Mouse (Mus musculus): Measurements from ENCODE around the gene Syne1. TPM values are rescaled to one million over a fixed set of nuclear protein-coding genes. Genes with fewer than 3 reads are reported as not detected.

The Syne1 gene
- polyA plus RNA-seq, 1 experiment from 2014 or later, result 6.0 TPM

DNA sequence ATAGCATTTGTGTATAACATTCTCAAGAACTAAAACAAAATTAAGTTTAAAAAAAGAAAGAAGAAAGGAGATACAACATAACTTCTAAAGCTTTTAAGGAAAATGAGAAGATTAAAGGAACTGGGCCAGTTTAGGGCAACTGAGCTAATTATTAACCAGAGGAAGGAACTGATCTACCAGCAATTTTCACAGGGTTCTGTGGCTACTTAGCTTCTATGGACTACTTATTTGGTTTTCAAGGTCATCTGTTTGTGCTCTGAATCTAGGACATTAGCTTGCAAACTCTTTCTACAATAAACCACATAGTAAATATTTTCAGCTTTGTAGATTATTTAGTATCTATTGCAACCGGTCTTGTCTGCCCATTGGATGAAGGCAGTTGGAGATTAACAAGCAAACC lies 420.8 kb downstream of the Syne1 start:
- 61% methylated on average over 1 of the region's 1 CpGs for WGBS (ENCODE audit: insufficient replicate concordance)
- ATAC-seq (ENCODE audit: low read depth), result no peak
- H3K9ac ChIP-seq (ENCODE audit: low read depth, low read length), result no peak overlapping the region

DNA sequence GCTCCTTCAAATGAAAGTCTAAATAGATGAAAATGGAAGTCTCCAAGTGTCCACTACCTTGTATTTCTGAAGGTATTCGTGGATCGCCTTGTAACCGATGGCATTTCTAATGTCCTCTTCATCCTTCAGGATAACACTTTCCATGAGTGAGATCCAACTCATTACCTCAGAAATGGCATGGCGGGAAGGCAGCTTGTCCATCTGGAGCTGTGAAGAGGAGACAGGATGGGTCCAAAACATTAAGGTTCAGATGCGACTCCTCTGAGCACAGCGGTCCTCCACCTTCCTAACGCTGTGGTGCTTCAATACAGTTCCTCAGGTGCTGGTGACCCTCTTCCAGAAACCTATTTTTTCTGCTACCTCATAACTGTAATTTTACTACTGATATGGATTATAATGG lies 426.5 kb downstream of the Syne1 start:
- no peak overlapping the region for H3K27ac ChIP-seq (ENCODE audit: low read length)
- no peak overlapping the region for H3K4me3 ChIP-seq (ENCODE audit: low read depth, low read length)
- peaks cover 6% of the 10 kb centered on the region for H3K36me3 ChIP-seq (ENCODE audit: control insufficient read depth, insufficient read depth)
- no peaks in the 10 kb centered on the region for H3K4me1 ChIP-seq (ENCODE audit: control insufficient read depth, low read depth, low read length)
- no peak for ATAC-seq (ENCODE audit: low read depth)
- no peak overlapping the region for H3K9ac ChIP-seq (ENCODE audit: low read depth, low read length)
- WGBS (ENCODE audit: insufficient replicate concordance), result 88% methylated on average over 7 of the region's 7 CpGs
- H3K9me3 ChIP-seq (replicated peaks; ENCODE audit: control insufficient read depth, low read length), result no peaks in the 10 kb centered on the region
- H3K27me3 ChIP-seq (ENCODE audit: control insufficient read depth, insufficient read depth, low read depth, low read length), result no peaks in the 10 kb centered on the region
- H3K4me2 ChIP-seq (ENCODE audit: low read depth, low read length), result no peak overlapping the region

More for the DNA sequence above, 420.8 kb downstream of the Syne1 start:
- H3K4me3 ChIP-seq (ENCODE audit: low read depth, low read length), result no peak overlapping the region
- H3K4me2 ChIP-seq (ENCODE audit: low read depth, low read length), result no peak overlapping the region
- no peaks in the 10 kb centered on the region for H3K9me3 ChIP-seq (replicated peaks; ENCODE audit: control insufficient read depth, low read length)
- no peaks in the 10 kb centered on the region for H3K27me3 ChIP-seq (ENCODE audit: control insufficient read depth, insufficient read depth, low read depth, low read length)
- H3K27ac ChIP-seq (ENCODE audit: low read length), result no peak overlapping the region
- H3K4me1 ChIP-seq (ENCODE audit: control insufficient read depth, low read depth, low read length), result no peaks in the 10 kb centered on the region
- peaks cover 3% of the 10 kb centered on the region; the same call in 1 of the 2 replicates for H3K36me3 ChIP-seq (ENCODE audit: control insufficient read depth, insufficient read depth)

DNA sequence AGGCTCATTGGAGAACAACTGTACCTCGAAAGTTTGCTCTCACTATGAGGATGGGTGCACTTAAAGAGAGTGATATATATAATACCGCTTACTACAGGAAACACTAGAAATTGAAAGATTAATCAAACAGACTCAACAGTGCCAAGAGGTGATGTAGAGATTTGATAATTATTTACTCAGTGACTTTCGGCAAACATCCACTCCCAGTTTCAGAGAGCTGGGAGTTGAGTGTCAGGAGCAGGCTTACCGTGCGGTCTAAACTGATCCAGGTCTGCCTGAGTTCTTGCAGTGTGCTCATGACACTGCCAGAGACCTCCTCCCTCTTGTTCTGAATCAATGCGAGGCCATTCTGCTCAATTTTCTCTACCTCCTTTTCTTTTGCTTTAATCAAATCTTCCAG lies 434.6 kb downstream of the Syne1 start:
- peak; percentile 39; the same call in 1 of the 2 replicates for ATAC-seq (ENCODE audit: low read depth)
- H3K9ac ChIP-seq (ENCODE audit: low read depth, low read length), result no peak overlapping the region

DNA sequence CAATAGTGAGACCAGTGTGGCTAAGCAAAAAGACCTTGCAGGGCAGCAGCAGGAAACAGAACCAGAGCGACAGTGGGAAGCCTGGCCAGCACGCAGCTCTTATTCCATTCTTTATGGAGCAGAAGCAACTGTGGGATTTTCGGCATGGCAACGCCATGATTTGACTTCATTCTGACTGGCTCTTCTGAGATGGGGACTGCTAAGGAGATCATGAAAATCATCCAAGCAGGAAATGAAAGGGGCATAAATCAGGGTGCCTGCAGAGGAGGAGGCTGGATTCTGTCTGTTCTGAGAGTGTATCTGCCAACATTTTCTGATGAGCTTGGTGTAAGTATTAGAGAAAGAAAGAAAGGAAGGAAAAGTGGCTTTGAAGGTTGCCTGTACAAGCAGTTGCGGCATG lies 435.1 kb downstream of the Syne1 start:
- no peaks in the 10 kb centered on the region for H3K27me3 ChIP-seq (ENCODE audit: control insufficient read depth, insufficient read depth, low read depth, low read length)
- H3K36me3 ChIP-seq (ENCODE audit: control insufficient read depth, insufficient read depth), result peaks cover 7% of the 10 kb centered on the region
- ATAC-seq (ENCODE audit: low read depth), result no peak
- H3K9me3 ChIP-seq (replicated peaks; ENCODE audit: control insufficient read depth, low read length), result no peaks in the 10 kb centered on the region
- H3K4me2 ChIP-seq (ENCODE audit: low read depth, low read length), result no peak overlapping the region
- H3K27ac ChIP-seq (ENCODE audit: low read length), result no peak overlapping the region
- 70% methylated on average over 5 of the region's 5 CpGs for WGBS (ENCODE audit: insufficient replicate concordance)
- H3K4me3 ChIP-seq (ENCODE audit: low read depth, low read length), result no peak overlapping the region
- H3K4me1 ChIP-seq (ENCODE audit: control insufficient read depth, low read depth, low read length), result no peaks in the 10 kb centered on the region
- H3K9ac ChIP-seq (ENCODE audit: low read depth, low read length), result no peak overlapping the region

More for the DNA sequence above, 434.6 kb downstream of the Syne1 start:
- H3K4me3 ChIP-seq (ENCODE audit: low read depth, low read length), result no peak overlapping the region
- no peaks in the 10 kb centered on the region for H3K4me1 ChIP-seq (ENCODE audit: control insufficient read depth, low read depth, low read length)
- H3K27ac ChIP-seq (ENCODE audit: low read length), result no peak overlapping the region
- peaks cover 7% of the 10 kb centered on the region for H3K36me3 ChIP-seq (ENCODE audit: control insufficient read depth, insufficient read depth)
- H3K9me3 ChIP-seq (replicated peaks; ENCODE audit: control insufficient read depth, low read length), result no peaks in the 10 kb centered on the region
- 68% methylated on average over 6 of the region's 6 CpGs for WGBS (ENCODE audit: insufficient replicate concordance)
- no peak overlapping the region for H3K4me2 ChIP-seq (ENCODE audit: low read depth, low read length)
- no peaks in the 10 kb centered on the region for H3K27me3 ChIP-seq (ENCODE audit: control insufficient read depth, insufficient read depth, low read depth, low read length)

DNA sequence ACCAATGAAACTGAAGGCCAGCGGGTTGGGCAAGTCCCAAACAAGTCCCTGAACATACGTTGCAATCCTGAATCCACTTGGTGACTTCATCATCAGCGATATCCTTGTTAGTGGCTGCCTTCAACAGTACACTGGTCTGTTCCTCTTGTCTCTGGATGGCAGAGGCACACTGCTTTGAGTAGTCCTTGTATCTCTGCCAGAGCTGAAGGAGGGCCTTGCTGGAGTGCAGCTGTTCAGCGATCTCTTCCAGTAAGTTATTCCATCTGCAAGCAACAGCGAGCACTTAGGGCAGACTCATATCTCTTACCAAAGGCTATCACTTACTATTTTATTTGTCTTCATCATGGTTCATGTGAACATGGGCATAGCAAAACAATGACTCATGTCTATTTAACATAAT lies 440.5 kb downstream of the Syne1 start:
- peaks cover 15% of the 10 kb centered on the region for H3K36me3 ChIP-seq (ENCODE audit: control insufficient read depth, insufficient read depth)

DNA sequence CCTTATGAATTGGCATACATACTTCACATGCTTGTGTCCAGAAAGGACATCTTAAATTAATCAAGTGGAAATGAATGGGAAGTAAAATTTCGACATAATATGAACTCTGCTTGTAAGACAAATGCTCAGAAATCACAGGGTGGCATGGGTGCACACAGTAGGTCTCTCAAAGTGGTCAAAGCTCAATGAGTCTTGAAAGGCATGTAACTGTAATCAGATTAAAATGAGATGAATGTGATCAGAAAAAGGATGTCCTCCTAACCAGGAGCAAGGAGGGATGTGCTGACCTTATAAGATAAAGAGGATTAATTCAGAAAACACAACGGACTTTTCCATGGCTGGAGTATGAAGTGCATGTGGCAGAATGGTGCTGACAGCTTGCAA lies 453.5 kb downstream of the Syne1 start:
- no peak overlapping the region for H3K27ac ChIP-seq (ENCODE audit: low read length)
- WGBS (ENCODE audit: insufficient replicate concordance), result 56% methylated on average over 2 of the region's 2 CpGs
- ATAC-seq (ENCODE audit: low read depth), result no peak
- no peak overlapping the region for H3K4me3 ChIP-seq (ENCODE audit: low read depth, low read length)
- H3K9ac ChIP-seq (ENCODE audit: low read depth, low read length), result no peak overlapping the region
- H3K9me3 ChIP-seq (replicated peaks; ENCODE audit: control insufficient read depth, low read length), result no peaks in the 10 kb centered on the region
- H3K4me2 ChIP-seq (ENCODE audit: low read depth, low read length), result no peak overlapping the region
- peaks cover 10% of the 10 kb centered on the region for H3K36me3 ChIP-seq (ENCODE audit: control insufficient read depth, insufficient read depth)
- no peaks in the 10 kb centered on the region for H3K27me3 ChIP-seq (ENCODE audit: control insufficient read depth, insufficient read depth, low read depth, low read length)
- no peaks in the 10 kb centered on the region for H3K4me1 ChIP-seq (ENCODE audit: control insufficient read depth, low read depth, low read length)

More for the DNA sequence above, 440.5 kb downstream of the Syne1 start:
- no peaks in the 10 kb centered on the region for H3K4me1 ChIP-seq (ENCODE audit: control insufficient read depth, low read depth, low read length)
- no peaks in the 10 kb centered on the region for H3K27me3 ChIP-seq (ENCODE audit: control insufficient read depth, insufficient read depth, low read depth, low read length)
- WGBS (ENCODE audit: insufficient replicate concordance), result 87% methylated on average over 5 of the region's 5 CpGs
- no peak overlapping the region for H3K9ac ChIP-seq (ENCODE audit: low read depth, low read length)
- no peak for ATAC-seq (ENCODE audit: low read depth)
- no peak overlapping the region for H3K4me2 ChIP-seq (ENCODE audit: low read depth, low read length)
- H3K9me3 ChIP-seq (replicated peaks; ENCODE audit: control insufficient read depth, low read length), result no peaks in the 10 kb centered on the region
- H3K4me3 ChIP-seq (ENCODE audit: low read depth, low read length), result no peak overlapping the region
- H3K27ac ChIP-seq (ENCODE audit: low read length), result no peak overlapping the region

DNA sequence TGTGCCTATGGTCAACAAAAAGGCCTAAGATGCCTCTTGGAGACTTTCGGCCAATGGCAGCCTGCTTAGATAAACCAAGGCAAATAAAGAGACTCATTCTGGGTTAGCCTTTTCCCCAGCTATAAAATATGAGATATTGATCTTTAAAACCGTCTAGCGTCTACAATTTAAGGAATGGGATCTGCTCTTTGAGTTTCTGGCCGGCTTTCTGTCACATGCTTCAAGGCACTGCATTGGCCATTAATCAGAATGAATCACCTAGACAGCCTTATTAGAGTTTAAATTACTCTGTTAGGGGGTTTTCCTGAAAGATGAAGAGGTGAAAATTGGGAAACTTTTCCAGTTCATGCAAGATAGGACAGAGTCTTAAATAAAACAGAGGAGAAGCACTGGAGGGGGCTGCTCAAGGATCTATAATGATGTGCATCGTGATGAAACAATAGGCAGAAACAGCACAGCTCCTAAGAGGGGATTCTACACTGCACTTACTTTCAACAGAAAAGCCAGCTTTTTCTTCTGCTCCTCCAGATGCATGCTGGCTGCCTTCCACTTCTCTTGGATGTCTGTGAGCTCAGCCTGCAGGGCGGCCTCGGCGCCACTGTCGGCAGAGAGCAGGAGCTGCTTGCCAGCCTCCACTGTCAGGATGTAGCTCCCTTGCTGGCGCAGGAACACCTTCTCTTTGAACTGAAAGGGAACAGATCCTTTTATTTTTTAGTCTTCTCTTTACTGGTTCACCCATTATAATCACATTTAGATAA lies 454.1 kb downstream of the Syne1 start:
- 70% methylated on average over 10 of the region's 10 CpGs for WGBS (ENCODE audit: insufficient replicate concordance)
- no peak for ATAC-seq (ENCODE audit: low read depth)
- no peak overlapping the region for H3K4me2 ChIP-seq (ENCODE audit: low read depth, low read length)
- no peaks in the 10 kb centered on the region for H3K27me3 ChIP-seq (ENCODE audit: control insufficient read depth, insufficient read depth, low read depth, low read length)
- H3K27ac ChIP-seq (ENCODE audit: low read length), result no peak overlapping the region
- H3K4me1 ChIP-seq (ENCODE audit: control insufficient read depth, low read depth, low read length), result no peaks in the 10 kb centered on the region
- no peaks in the 10 kb centered on the region for H3K9me3 ChIP-seq (replicated peaks; ENCODE audit: control insufficient read depth, low read length)
- no peak overlapping the region for H3K9ac ChIP-seq (ENCODE audit: low read depth, low read length)
- H3K36me3 ChIP-seq (ENCODE audit: control insufficient read depth, insufficient read depth), result peaks cover 10% of the 10 kb centered on the region
- no peak overlapping the region for H3K4me3 ChIP-seq (ENCODE audit: low read depth, low read length)

DNA sequence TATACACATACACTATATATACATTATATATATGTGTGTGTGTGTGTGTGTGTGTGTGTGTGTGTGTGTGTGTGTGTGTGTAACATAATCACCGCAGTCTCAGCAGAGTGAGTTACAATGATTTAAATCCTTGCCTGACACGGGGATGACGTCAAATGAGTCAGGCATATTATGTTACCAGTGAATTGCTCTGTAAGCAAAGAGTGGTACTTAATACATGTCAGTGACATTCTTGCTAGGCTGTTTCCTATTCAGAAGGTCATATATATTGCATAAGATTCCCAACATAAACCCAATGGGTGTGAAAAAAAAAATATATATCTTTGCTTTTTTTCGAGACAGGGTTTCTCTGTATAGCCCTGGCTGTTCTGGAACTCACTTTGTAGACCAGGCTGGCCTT lies 462.1 kb downstream of the Syne1 start:
- 88% methylated on average over 4 of the region's 4 CpGs for WGBS (ENCODE audit: insufficient replicate concordance)
- Histone ChIP-seq H3K4me3 (ENCODE audit: low read depth, low read length) (no peak overlapping the region), H3K27ac (ENCODE audit: low read length) (no peak overlapping the region), H3K4me2 (ENCODE audit: low read depth, low read length) (no peak overlapping the region), H3K9ac (ENCODE audit: low read depth, low read length) (no peak overlapping the region), H3K27me3 (ENCODE audit: control insufficient read depth, insufficient read depth, low read depth, low read length) (no peaks in the 10 kb centered on the region), H3K4me1 (ENCODE audit: control insufficient read depth, low read depth, low read length) (no peaks in the 10 kb centered on the region), H3K36me3 (ENCODE audit: control insufficient read depth, insufficient read depth) (peaks cover 2% of the 10 kb centered on the region; the same call in 1 of the 2 replicates), H3K9me3 (replicated peaks; ENCODE audit: control insufficient read depth, low read length) (no peaks in the 10 kb centered on the region)
- no peak for ATAC-seq (ENCODE audit: low read depth)

DNA sequence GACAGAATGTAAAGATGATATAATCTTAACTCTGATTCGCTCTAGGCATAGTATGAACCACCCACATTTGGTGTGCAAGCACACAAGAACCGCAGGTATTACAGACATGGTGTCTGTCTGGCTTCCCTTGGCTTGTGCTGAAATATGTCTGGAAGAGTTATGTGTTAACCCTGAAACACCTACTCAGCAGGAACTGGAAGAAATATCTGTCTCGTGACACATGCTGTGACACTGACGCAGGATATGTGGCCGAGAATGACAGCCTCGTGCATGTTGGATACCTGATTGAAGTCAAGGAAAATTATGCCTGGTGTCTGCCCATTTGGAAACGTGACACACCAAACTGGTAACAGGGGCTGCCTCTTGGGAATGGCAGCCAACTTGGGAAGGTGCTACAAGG lies 463.9 kb downstream of the Syne1 start:
- H3K27ac ChIP-seq (ENCODE audit: low read length), result no peak overlapping the region
- H3K9ac ChIP-seq (ENCODE audit: low read depth, low read length), result no peak overlapping the region
- H3K36me3 ChIP-seq (ENCODE audit: control insufficient read depth, insufficient read depth), result peaks cover 2% of the 10 kb centered on the region; the same call in 1 of the 2 replicates
- no peaks in the 10 kb centered on the region for H3K9me3 ChIP-seq (replicated peaks; ENCODE audit: control insufficient read depth, low read length)
- H3K4me3 ChIP-seq (ENCODE audit: low read depth, low read length), result no peak overlapping the region
- H3K27me3 ChIP-seq (ENCODE audit: control insufficient read depth, insufficient read depth, low read depth, low read length), result no peaks in the 10 kb centered on the region
- H3K4me1 ChIP-seq (ENCODE audit: control insufficient read depth, low read depth, low read length), result no peaks in the 10 kb centered on the region
- no peak for ATAC-seq (ENCODE audit: low read depth)
- no peak overlapping the region for H3K4me2 ChIP-seq (ENCODE audit: low read depth, low read length)
- 72% methylated on average over 7 of the region's 7 CpGs for WGBS (ENCODE audit: insufficient replicate concordance)

All from liver, embryonic 16.5 days (tissue).